Mouse (Mus musculus): Measurements from ENCODE around the gene Tpcn1. TPM values are rescaled to one million over a fixed set of nuclear protein-coding genes. Genes with fewer than 3 reads are reported as not detected.
A peak's percentile ranks its signal among the peaks of the same experiment; 100 is the strongest.

Gene Tpcn1
- polyA plus RNA-seq, 1 experiment from 2014 or later, result 12.3 TPM

GRCm38 (mm10) chr5:120531631-120532030 is 56.8 kb downstream of the Tpcn1 start:
- no peak overlapping the region for H3K27ac ChIP-seq (replicated peaks)
- H3K27me3 ChIP-seq (replicated peaks; ENCODE audit: low read depth, poor library complexity, severe bottlenecking), result no peaks in the 10 kb centered on the region
- no peak for DNase-seq (ENCODE audit: low spot score)
- peaks cover 42% of the 10 kb centered on the region for H3K4me1 ChIP-seq
- 86% methylated on average over 8 of the region's 8 CpGs for WGBS
- H3K4me3 ChIP-seq, result no peak overlapping the region
- no peaks in the 10 kb centered on the region for H3K9me3 ChIP-seq
- H3K36me3 ChIP-seq (replicated peaks), result peaks cover 5% of the 10 kb centered on the region; the same call in 1 of the 2 replicates

- no peak for DNase-seq (ENCODE audit: low spot score)
- Histone ChIP-seq H3K36me3 (replicated peaks) (0 out of 2 replicates have a peak, but pooled peaks cover 3% of the 10 kb centered on the region), H3K27me3 (replicated peaks; ENCODE audit: low read depth, poor library complexity, severe bottlenecking) (no peaks in the 10 kb centered on the region), H3K4me1 (peaks cover 18% of the 10 kb centered on the region), H3K9me3 (no peaks in the 10 kb centered on the region), H3K27ac (replicated peaks) (no peak overlapping the region), H3K4me3 (no peak overlapping the region)
- WGBS, result 86% methylated on average over 19 of the region's 20 CpGs
These were observed 61.0 kb downstream of the Tpcn1 start for GRCm38 (mm10) chr5:120527296-120527964.

GRCm38 (mm10) chr5:120526311-120526710 is 62.2 kb downstream of the Tpcn1 start:
- DNase-seq (ENCODE audit: low spot score), result peak; percentile 48
- Histone ChIP-seq H3K36me3 (replicated peaks) (0 out of 2 replicates have a peak, but pooled peaks cover 3% of the 10 kb centered on the region), H3K9me3 (no peaks in the 10 kb centered on the region), H3K27ac (replicated peaks) (0 out of 2 replicates have a peak overlapping the region, but pooled peaks have one; percentile 20), H3K4me3 (no peak overlapping the region), H3K4me1 (peaks cover 18% of the 10 kb centered on the region), H3K27me3 (replicated peaks; ENCODE audit: low read depth, poor library complexity, severe bottlenecking) (no peaks in the 10 kb centered on the region)
- 71% methylated on average over 11 of the region's 11 CpGs for WGBS

GRCm38 (mm10) chr5:120525737-120526136 is 62.7 kb downstream of the Tpcn1 start:
- H3K4me3 ChIP-seq, result no peak overlapping the region
- peaks cover 18% of the 10 kb centered on the region for H3K4me1 ChIP-seq
- H3K36me3 ChIP-seq (replicated peaks), result 0 out of 2 replicates have a peak, but pooled peaks cover under 1% of the 10 kb centered on the region
- 38% methylated on average over 5 of the region's 5 CpGs for WGBS
- H3K27ac ChIP-seq (replicated peaks), result no peak overlapping the region
- no peaks in the 10 kb centered on the region for H3K9me3 ChIP-seq
- peak; percentile 41 for DNase-seq (ENCODE audit: low spot score)
- no peaks in the 10 kb centered on the region for H3K27me3 ChIP-seq (replicated peaks; ENCODE audit: low read depth, poor library complexity, severe bottlenecking)

GRCm38 (mm10) chr5:120524736-120525135 is 63.7 kb downstream of the Tpcn1 start:
- Histone ChIP-seq H3K27ac (replicated peaks) (no peak overlapping the region), H3K4me3 (no peak overlapping the region), H3K27me3 (replicated peaks; ENCODE audit: low read depth, poor library complexity, severe bottlenecking) (no peaks in the 10 kb centered on the region), H3K9me3 (no peaks in the 10 kb centered on the region), H3K36me3 (replicated peaks) (no peaks in the 10 kb centered on the region), H3K4me1 (peaks cover 18% of the 10 kb centered on the region)
- whole genome bisulfite sequencing, result 93% methylated on average over 2 of the region's 2 CpGs
- DNase-seq (ENCODE audit: low spot score), result no peak

GRCm38 (mm10) chr5:120522649-120523048 is 65.8 kb downstream of the Tpcn1 start:
- H3K9me3 ChIP-seq, result no peaks in the 10 kb centered on the region
- no peak overlapping the region for H3K4me3 ChIP-seq
- H3K27ac ChIP-seq (replicated peaks), result no peak overlapping the region
- H3K27me3 ChIP-seq (replicated peaks; ENCODE audit: low read depth, poor library complexity, severe bottlenecking), result no peaks in the 10 kb centered on the region
- no peaks in the 10 kb centered on the region for H3K36me3 ChIP-seq (replicated peaks)
- peaks cover 14% of the 10 kb centered on the region for H3K4me1 ChIP-seq
- DNase-seq (ENCODE audit: low spot score), result peak; percentile 44
- WGBS, result 78% methylated on average over 3 of the region's 3 CpGs

- H3K27me3 ChIP-seq (replicated peaks; ENCODE audit: low read depth, poor library complexity, severe bottlenecking), result peaks cover 10% of the 10 kb centered on the region
- H3K9me3 ChIP-seq, result no peaks in the 10 kb centered on the region
- peak overlapping the region; percentile 37; the same call in 1 of the 2 replicates for H3K27ac ChIP-seq (replicated peaks)
- peaks cover 33% of the 10 kb centered on the region for H3K4me1 ChIP-seq
- 53% methylated on average over 9 of the region's 9 CpGs for WGBS
- DNase-seq (ENCODE audit: low spot score), result no peak
- no peaks in the 10 kb centered on the region for H3K36me3 ChIP-seq (replicated peaks)
- no peak overlapping the region for H3K4me3 ChIP-seq
These were observed 70.9 kb downstream of the Tpcn1 start for GRCm38 (mm10) chr5:120517552-120517951.

- Histone ChIP-seq H3K4me3 (no peak overlapping the region), H3K27ac (replicated peaks) (peak overlapping the region; percentile 37), H3K4me1 (peaks cover 39% of the 10 kb centered on the region), H3K36me3 (replicated peaks) (no peaks in the 10 kb centered on the region), H3K9me3 (no peaks in the 10 kb centered on the region), H3K27me3 (replicated peaks; ENCODE audit: low read depth, poor library complexity, severe bottlenecking) (peaks cover 22% of the 10 kb centered on the region)
- WGBS, result 62% methylated on average over 15 of the region's 15 CpGs
- no peak for DNase-seq (ENCODE audit: low spot score)
These were observed 72.1 kb downstream of the Tpcn1 start for GRCm38 (mm10) chr5:120516221-120516984.

- WGBS, result 74% methylated on average over 7 of the region's 7 CpGs
- Histone ChIP-seq H3K4me1 (peaks cover 48% of the 10 kb centered on the region), H3K27ac (replicated peaks) (no peak overlapping the region), H3K36me3 (replicated peaks) (no peaks in the 10 kb centered on the region), H3K27me3 (replicated peaks; ENCODE audit: low read depth, poor library complexity, severe bottlenecking) (peaks cover 24% of the 10 kb centered on the region), H3K4me3 (no peak overlapping the region), H3K9me3 (no peaks in the 10 kb centered on the region)
- no peak for DNase-seq (ENCODE audit: low spot score)
These were observed 73.0 kb downstream of the Tpcn1 start for GRCm38 (mm10) chr5:120515451-120515850.

- Histone ChIP-seq H3K36me3 (replicated peaks) (no peaks in the 10 kb centered on the region), H3K9me3 (no peaks in the 10 kb centered on the region), H3K27ac (replicated peaks) (no peak overlapping the region), H3K4me1 (peaks cover 54% of the 10 kb centered on the region), H3K27me3 (replicated peaks; ENCODE audit: low read depth, poor library complexity, severe bottlenecking) (peaks cover 24% of the 10 kb centered on the region), H3K4me3 (no peak overlapping the region)
- 59% methylated on average over 4 of the region's 4 CpGs for WGBS
- DNase-seq (ENCODE audit: low spot score), result no peak
These were observed 73.7 kb downstream of the Tpcn1 start for GRCm38 (mm10) chr5:120514754-120515153.

GRCm38 (mm10) chr5:120514031-120514677 is 74.3 kb downstream of the Tpcn1 start:
- H3K4me1 ChIP-seq, result peaks cover 54% of the 10 kb centered on the region
- H3K36me3 ChIP-seq (replicated peaks), result no peaks in the 10 kb centered on the region
- H3K27me3 ChIP-seq (replicated peaks; ENCODE audit: low read depth, poor library complexity, severe bottlenecking), result peaks cover 24% of the 10 kb centered on the region
- no peak overlapping the region for H3K4me3 ChIP-seq
- H3K27ac ChIP-seq (replicated peaks), result no peak overlapping the region
- WGBS, result 88% methylated on average over 9 of the region's 9 CpGs
- no peak for DNase-seq (ENCODE audit: low spot score)
- no peaks in the 10 kb centered on the region for H3K9me3 ChIP-seq

GRCm38 (mm10) chr5:120512911-120513555 is 75.4 kb downstream of the Tpcn1 start:
- H3K4me3 ChIP-seq, result no peak overlapping the region
- H3K4me1 ChIP-seq, result peaks cover 57% of the 10 kb centered on the region
- H3K9me3 ChIP-seq, result no peaks in the 10 kb centered on the region
- no peak overlapping the region for H3K27ac ChIP-seq (replicated peaks)
- H3K27me3 ChIP-seq (replicated peaks; ENCODE audit: low read depth, poor library complexity, severe bottlenecking), result peaks cover 24% of the 10 kb centered on the region
- no peak for DNase-seq (ENCODE audit: low spot score)
- no peaks in the 10 kb centered on the region for H3K36me3 ChIP-seq (replicated peaks)
- 41% methylated on average over 15 of the region's 15 CpGs for WGBS
